Mouse (Mus musculus) liver, postnatal 0 days (tissue): ENCODE measurements at regions not wholly inside any gene's neighbourhood (a gene's known extent, or its start where the extent isn't known, plus 50 kb on each side); places are given as distances from the start of the nearest gene placed in this dataset.
A peak's percentile ranks its signal among the peaks of the same experiment; 100 is the strongest.

Source experiments
- ATAC-seq: fragments of 200-750 bp; cut with Nextera tagmentation; 2 replicates; pipeline ENCODE4 v1.8.0; 2017; ENCODE audit warnings: mild to moderate bottlenecking, moderate library complexity
- DNase-seq: peaks from one replicate; pipeline ENCODE4 v3.0.0-alpha.2; 2016
- H3K27ac ChIP-seq: fragments of 300-500 bp; sonication (generic); 2 replicates; pipeline ENCODE4 v1.5.1; 2014; ENCODE audit warnings: antibody characterized with exemption, moderate library complexity, mild to moderate bottlenecking, low read depth
- H3K27me3 ChIP-seq: fragments of 300-500 bp; sonication (generic); 2 replicates; pipeline ENCODE4 v1.6.1; 2014; ENCODE audit warnings: low read length, control low read depth, mixed read lengths; ENCODE audit not compliant: insufficient read depth
- H3K36me3 ChIP-seq: fragments of 300-500 bp; sonication (generic); replicated peaks from 2 replicates; pipeline ENCODE4 v1.6.1; 2014; ENCODE audit warnings: mild to moderate bottlenecking, control low read depth, low read length, moderate library complexity, mixed read lengths; ENCODE audit not compliant: insufficient read depth
- H3K4me1 ChIP-seq: fragments of 300-500 bp; sonication (generic); 2 replicates; pipeline ENCODE4 v1.6.1; 2014; ENCODE audit warnings: antibody characterized with exemption, mild to moderate bottlenecking, control low read depth; ENCODE audit not compliant: insufficient read depth
- H3K4me2 ChIP-seq: fragments of 300-500 bp; sonication (generic); 2 replicates; pipeline ENCODE4 v1.6.1; 2014; ENCODE audit warnings: low read depth, mild to moderate bottlenecking, low read length, moderate library complexity, mixed read lengths
- H3K4me3 ChIP-seq: fragments of 300-500 bp; sonication (generic); 2 replicates; pipeline ENCODE4 v1.5.1; 2014; ENCODE audit warnings: low read depth, low read length
- H3K9ac ChIP-seq: fragments of 300-500 bp; sonication (generic); replicated peaks from 2 replicates; pipeline ENCODE4 v1.6.1; 2014; ENCODE audit warnings: mild to moderate bottlenecking, moderate library complexity
- H3K9me3 ChIP-seq: fragments of 300-500 bp; sonication (generic); 2 replicates; pipeline ENCODE4 v1.6.1; 2016; ENCODE audit warnings: mild to moderate bottlenecking, control low read depth, low read length, mixed read lengths
- CTCF ChIP-seq: sonication (generic); IDR thresholded peaks from 2 replicates; pipeline ENCODE4 v1.5.1; 2016; ENCODE audit warnings: antibody characterized with exemption, low read depth
- EP300 ChIP-seq: IDR thresholded peaks from 2 replicates; pipeline ENCODE4 v1.6.1; 2016; ENCODE audit warnings: antibody characterized with exemption, low read depth, mild to moderate bottlenecking
- WGBS: fragments of 180-500 bp; shearing (Covaris S2); extraction: QIAGEN DNeasy Blood & Tissue Kit; methylation state at CpG from one replicate; pipeline ENCODE4 v1.1.7; 2014; ENCODE audit not compliant: insufficient replicate concordance; 5-methylcytosine and 5-hydroxymethylcytosine counted together

GRCm38 (mm10) chr6:148623119-148623770 lies 179.1 kb upstream of the Tmtc1 start:
- Histone ChIP-seq H3K27ac (no peak overlapping the region), H3K27me3 (no peaks in the 10 kb centered on the region), H3K9me3 (peaks cover 2% of the 10 kb centered on the region; the same call in 1 of the 2 replicates), H3K4me3 (no peak overlapping the region), H3K4me1 (peaks cover 10% of the 10 kb centered on the region; the same call in 1 of the 2 replicates), H3K36me3 (no peaks in the 10 kb centered on the region), H3K9ac (no peak overlapping the region), H3K4me2 (no peak overlapping the region)
- no peak for TF ChIP-seq CTCF
- 90% methylated on average over 2 of the region's 2 CpGs for WGBS
- ATAC-seq (no peak), DNase-seq (no peak)

- no peak for DNase-seq
- TF ChIP-seq EP300: peak; percentile 79
- TF ChIP-seq CTCF: no peak
- H3K4me1 ChIP-seq: peaks cover 18% of the 10 kb centered on the region
- H3K36me3 ChIP-seq: no peaks in the 10 kb centered on the region
- H3K4me3 ChIP-seq: no peak overlapping the region
- peak overlapping the region; percentile 33 for H3K4me2 ChIP-seq
- H3K9me3 ChIP-seq: peaks cover 2% of the 10 kb centered on the region; the same call in 1 of the 2 replicates
- ATAC-seq: peak; percentile 75
- no peak overlapping the region for H3K27ac ChIP-seq
- H3K9ac ChIP-seq: 0 out of 2 replicates have a peak overlapping the region, but pooled peaks have one; percentile 22
- 32% methylated on average over 1 of the region's 1 CpGs for WGBS
- no peaks in the 10 kb centered on the region for H3K27me3 ChIP-seq
Measured at GRCm38 (mm10) chr6:148620034-148620433, 175.8 kb upstream of the Tmtc1 start.

- TF ChIP-seq CTCF: no peak
- no peak overlapping the region for H3K4me3 ChIP-seq
- DNase-seq (no peak), ATAC-seq (0 out of 2 replicates have a peak, but pooled peaks have one; percentile 10)
- WGBS: 14% methylated on average over 4 of the region's 4 CpGs
- peaks cover 21% of the 10 kb centered on the region for H3K4me1 ChIP-seq
- H3K27me3 ChIP-seq: no peaks in the 10 kb centered on the region
- H3K4me2 ChIP-seq: peak overlapping the region; percentile 57
- peaks cover 2% of the 10 kb centered on the region; the same call in 1 of the 2 replicates for H3K9me3 ChIP-seq
- peak overlapping the region; percentile 0; the same call in 1 of the 2 replicates for H3K27ac ChIP-seq
- no peaks in the 10 kb centered on the region for H3K36me3 ChIP-seq
- no peak overlapping the region; the same call in 1 of the 2 replicates for H3K9ac ChIP-seq
Measured at GRCm38 (mm10) chr6:148615931-148616330, 171.7 kb upstream of the Tmtc1 start.

- Histone ChIP-seq H3K9ac (no peak overlapping the region), H3K4me2 (peak overlapping the region; percentile 57), H3K27ac (peak overlapping the region; percentile 0; the same call in 1 of the 2 replicates), H3K4me3 (no peak overlapping the region), H3K27me3 (no peaks in the 10 kb centered on the region), H3K9me3 (peaks cover 2% of the 10 kb centered on the region; the same call in 1 of the 2 replicates), H3K36me3 (no peaks in the 10 kb centered on the region), H3K4me1 (peaks cover 18% of the 10 kb centered on the region)
- no peak for DNase-seq
- no peak for TF ChIP-seq CTCF
- TF ChIP-seq EP300: no peak
- WGBS: 5% methylated on average over 3 of the region's 3 CpGs
- no peak for ATAC-seq
Measured at GRCm38 (mm10) chr6:148615442-148615841, 171.3 kb upstream of the Tmtc1 start.

GRCm38 (mm10) chr6:148608881-148609280 lies 164.7 kb upstream of the Tmtc1 start:
- DNase-seq: no peak
- ATAC-seq: no peak
- Histone ChIP-seq H3K27me3 (no peaks in the 10 kb centered on the region), H3K4me1 (peaks cover 2% of the 10 kb centered on the region; the same call in 1 of the 2 replicates), H3K9ac (no peak overlapping the region), H3K4me3 (no peak overlapping the region), H3K27ac (no peak overlapping the region), H3K4me2 (no peak overlapping the region), H3K9me3 (no peaks in the 10 kb centered on the region), H3K36me3 (no peaks in the 10 kb centered on the region)
- 65% methylated on average over 5 of the region's 5 CpGs for WGBS
- no peak for TF ChIP-seq CTCF
- TF ChIP-seq EP300: no peak

GRCm38 (mm10) chr6:148605226-148605625 lies 161.0 kb upstream of the Tmtc1 start:
- H3K4me2 ChIP-seq: no peak overlapping the region
- TF ChIP-seq CTCF (no peak), EP300 (no peak)
- no peak overlapping the region for H3K9ac ChIP-seq
- H3K27ac ChIP-seq: no peak overlapping the region
- H3K36me3 ChIP-seq: no peaks in the 10 kb centered on the region
- H3K9me3 ChIP-seq: no peaks in the 10 kb centered on the region
- H3K4me3 ChIP-seq: no peak overlapping the region
- no peaks in the 10 kb centered on the region for H3K27me3 ChIP-seq
- peaks cover 11% of the 10 kb centered on the region for H3K4me1 ChIP-seq
- no peak for DNase-seq
- WGBS: 89% methylated on average over 1 of the region's 1 CpGs
- ATAC-seq: no peak
